Mouse (Mus musculus): ENCODE data around the gene Gm572. TPM values are rescaled to one million over a fixed set of nuclear protein-coding genes. Genes with fewer than 3 reads are reported as not detected.

Gm572 gene
- polyA plus RNA-seq, 1 experiment from 2014 or later, result not detected

GRCm38 (mm10) chr4:148680505-148681067 is 37.5 kb downstream of the Gm572 start:
- Histone ChIP-seq H3K27ac (no peak overlapping the region), H3K36me3 (ENCODE audit: insufficient read depth, low read length) (no peaks in the 10 kb centered on the region), H3K27me3 (ENCODE audit: insufficient read depth, low read length) (no peaks in the 10 kb centered on the region), H3K4me3 (replicated peaks; ENCODE audit: low read depth, low read length) (no peak overlapping the region), H3K4me1 (replicated peaks; ENCODE audit: insufficient read depth, low read length) (peaks cover 16% of the 10 kb centered on the region), H3K4me2 (ENCODE audit: low read length) (no peak overlapping the region), H3K9ac (ENCODE audit: low read depth, low read length) (no peak overlapping the region), H3K9me3 (replicated peaks; ENCODE audit: low read length) (no peaks in the 10 kb centered on the region)
- WGBS, result 62% methylated on average over 1 of the region's 1 CpGs
- ATAC-seq (replicated peaks; ENCODE audit: low FRiP score, low read depth) (no peak), DNase-seq (ENCODE audit: low spot score) (no peak)
- no peak for TF ChIP-seq CTCF (IDR thresholded peaks at IDR 0.05; ENCODE audit: low read depth)

GRCm38 (mm10) chr4:148681429-148681828 is 38.3 kb downstream of the Gm572 start:
- TF ChIP-seq CTCF (IDR thresholded peaks at IDR 0.05; ENCODE audit: low read depth), result peak; percentile 76
- Histone ChIP-seq H3K4me2 (ENCODE audit: low read length) (no peak overlapping the region), H3K4me1 (replicated peaks; ENCODE audit: insufficient read depth, low read length) (peaks cover 9% of the 10 kb centered on the region), H3K4me3 (replicated peaks; ENCODE audit: low read depth, low read length) (no peak overlapping the region), H3K27me3 (ENCODE audit: insufficient read depth, low read length) (no peaks in the 10 kb centered on the region), H3K27ac (no peak overlapping the region), H3K36me3 (ENCODE audit: insufficient read depth, low read length) (no peaks in the 10 kb centered on the region), H3K9ac (ENCODE audit: low read depth, low read length) (no peak overlapping the region), H3K9me3 (replicated peaks; ENCODE audit: low read length) (no peaks in the 10 kb centered on the region)
- ATAC-seq (replicated peaks; ENCODE audit: low FRiP score, low read depth) (no peak), DNase-seq (ENCODE audit: low spot score) (no peak)
- WGBS, result 18% methylated on average over 8 of the region's 8 CpGs

GRCm38 (mm10) chr4:148682961-148683360 is 39.8 kb downstream of the Gm572 start:
- Histone ChIP-seq H3K27me3 (ENCODE audit: insufficient read depth, low read length) (no peaks in the 10 kb centered on the region), H3K36me3 (ENCODE audit: insufficient read depth, low read length) (no peaks in the 10 kb centered on the region), H3K9ac (ENCODE audit: low read depth, low read length) (no peak overlapping the region), H3K4me3 (replicated peaks; ENCODE audit: low read depth, low read length) (no peak overlapping the region), H3K4me2 (ENCODE audit: low read length) (no peak overlapping the region), H3K4me1 (replicated peaks; ENCODE audit: insufficient read depth, low read length) (0 out of 2 replicates have a peak, but pooled peaks cover 4% of the 10 kb centered on the region), H3K9me3 (replicated peaks; ENCODE audit: low read length) (no peaks in the 10 kb centered on the region), H3K27ac (no peak overlapping the region)
- TF ChIP-seq CTCF (IDR thresholded peaks at IDR 0.05; ENCODE audit: low read depth), result no peak
- no peak for DNase-seq (ENCODE audit: low spot score)
- WGBS, result 97% methylated on average over 4 of the region's 4 CpGs
- ATAC-seq (replicated peaks; ENCODE audit: low FRiP score, low read depth), result no peak

GRCm38 (mm10) chr4:148683539-148683938 is 40.4 kb downstream of the Gm572 start:
- H3K27ac ChIP-seq, result no peak overlapping the region
- ATAC-seq (replicated peaks; ENCODE audit: low FRiP score, low read depth) (no peak), DNase-seq (ENCODE audit: low spot score) (no peak)
- WGBS, result 48% methylated on average over 13 of the region's 13 CpGs
- no peak for TF ChIP-seq CTCF (IDR thresholded peaks at IDR 0.05; ENCODE audit: low read depth)
- no peaks in the 10 kb centered on the region for H3K27me3 ChIP-seq (ENCODE audit: insufficient read depth, low read length)
- no peak overlapping the region for H3K4me2 ChIP-seq (ENCODE audit: low read length)
- no peak overlapping the region for H3K4me3 ChIP-seq (replicated peaks; ENCODE audit: low read depth, low read length)
- H3K9ac ChIP-seq (ENCODE audit: low read depth, low read length), result no peak overlapping the region
- no peaks in the 10 kb centered on the region for H3K9me3 ChIP-seq (replicated peaks; ENCODE audit: low read length)
- no peaks in the 10 kb centered on the region for H3K36me3 ChIP-seq (ENCODE audit: insufficient read depth, low read length)
- 0 out of 2 replicates have a peak, but pooled peaks cover 4% of the 10 kb centered on the region for H3K4me1 ChIP-seq (replicated peaks; ENCODE audit: insufficient read depth, low read length)

- Histone ChIP-seq H3K36me3 (ENCODE audit: insufficient read depth, low read length) (no peaks in the 10 kb centered on the region), H3K9me3 (replicated peaks; ENCODE audit: low read length) (no peaks in the 10 kb centered on the region), H3K4me3 (replicated peaks; ENCODE audit: low read depth, low read length) (no peak overlapping the region), H3K9ac (ENCODE audit: low read depth, low read length) (no peak overlapping the region), H3K4me2 (ENCODE audit: low read length) (no peak overlapping the region), H3K27me3 (ENCODE audit: insufficient read depth, low read length) (no peaks in the 10 kb centered on the region), H3K27ac (no peak overlapping the region), H3K4me1 (replicated peaks; ENCODE audit: insufficient read depth, low read length) (0 out of 2 replicates have a peak, but pooled peaks cover 4% of the 10 kb centered on the region)
- ATAC-seq (replicated peaks; ENCODE audit: low FRiP score, low read depth), result no peak
- no peak for TF ChIP-seq CTCF (IDR thresholded peaks at IDR 0.05; ENCODE audit: low read depth)
- WGBS, result 39% methylated on average over 14 of the region's 14 CpGs
- DNase-seq (ENCODE audit: low spot score), result no peak
These were observed 43.4 kb downstream of the Gm572 start for GRCm38 (mm10) chr4:148686491-148686941.

- no peak for DNase-seq (ENCODE audit: low spot score)
- 44% methylated on average over 2 of the region's 2 CpGs for WGBS
- TF ChIP-seq CTCF (IDR thresholded peaks at IDR 0.05; ENCODE audit: low read depth), result no peak
- Histone ChIP-seq H3K9ac (ENCODE audit: low read depth, low read length) (no peak overlapping the region), H3K4me2 (ENCODE audit: low read length) (no peak overlapping the region), H3K4me3 (replicated peaks; ENCODE audit: low read depth, low read length) (no peak overlapping the region), H3K9me3 (replicated peaks; ENCODE audit: low read length) (no peaks in the 10 kb centered on the region), H3K27me3 (ENCODE audit: insufficient read depth, low read length) (no peaks in the 10 kb centered on the region), H3K4me1 (replicated peaks; ENCODE audit: insufficient read depth, low read length) (0 out of 2 replicates have a peak, but pooled peaks cover 4% of the 10 kb centered on the region), H3K27ac (no peak overlapping the region), H3K36me3 (ENCODE audit: insufficient read depth, low read length) (no peaks in the 10 kb centered on the region)
- ATAC-seq (replicated peaks; ENCODE audit: low FRiP score, low read depth), result no peak
These were observed 45.0 kb downstream of the Gm572 start for GRCm38 (mm10) chr4:148688091-148688490.

GRCm38 (mm10) chr4:148691185-148691584 is 48.1 kb downstream of the Gm572 start:
- 0 out of 2 replicates have a peak, but pooled peaks cover 4% of the 10 kb centered on the region for H3K4me1 ChIP-seq (replicated peaks; ENCODE audit: insufficient read depth, low read length)
- no peaks in the 10 kb centered on the region for H3K27me3 ChIP-seq (ENCODE audit: insufficient read depth, low read length)
- DNase-seq (ENCODE audit: low spot score), result no peak
- H3K9ac ChIP-seq (ENCODE audit: low read depth, low read length), result no peak overlapping the region
- H3K4me3 ChIP-seq (replicated peaks; ENCODE audit: low read depth, low read length), result no peak overlapping the region
- H3K9me3 ChIP-seq (replicated peaks; ENCODE audit: low read length), result no peaks in the 10 kb centered on the region
- no peak overlapping the region for H3K27ac ChIP-seq
- TF ChIP-seq CTCF (IDR thresholded peaks at IDR 0.05; ENCODE audit: low read depth), result no peak
- 74% methylated on average over 4 of the region's 4 CpGs for WGBS
- H3K36me3 ChIP-seq (ENCODE audit: insufficient read depth, low read length), result no peaks in the 10 kb centered on the region
- no peak overlapping the region for H3K4me2 ChIP-seq (ENCODE audit: low read length)
- ATAC-seq (replicated peaks; ENCODE audit: low FRiP score, low read depth), result no peak

Data from kidney, postnatal 0 days (tissue).